Mouse (Mus musculus) heart, adult 2 months (tissue): ENCODE data around the gene Bahcc1. TPM values are rescaled to one million over a fixed set of nuclear protein-coding genes. Genes with fewer than 3 reads are reported as not detected.

Experiments used
- DNase-seq, 2 experiments: peaks; one replicate each; pipeline ENCODE4 v3.0.0; 2021
- H3K27ac ChIP-seq: fragments of 200-600 bp; 2 replicates; pipeline ENCODE4 v1.8.1; 2022
- H3K27me3 ChIP-seq: fragments of 200-500 bp; 2 replicates; pipeline ENCODE4 v1.6.1; 2012; ENCODE audit warnings: mild to moderate bottlenecking, low read length, inconsistent platforms, mixed read lengths; ENCODE audit not compliant: control insufficient read depth, insufficient read depth
- H3K36me3 ChIP-seq: fragments of 200-500 bp; 2 replicates; pipeline ENCODE4 v1.6.1; 2012; ENCODE audit warnings: low read length, inconsistent platforms; ENCODE audit not compliant: control insufficient read depth, insufficient read depth
- H3K4me1 ChIP-seq: fragments of 200-500 bp; 2 replicates; pipeline ENCODE4 v1.6.1; 2011; ENCODE audit warnings: low read length; ENCODE audit not compliant: control insufficient read depth, insufficient read depth
- H3K4me3 ChIP-seq: fragments of 200-600 bp; 2 replicates; pipeline ENCODE4 v1.8.1; 2022
- H3K79me2 ChIP-seq: fragments of 200-500 bp; replicated peaks from 2 replicates; pipeline ENCODE4 v1.6.1; 2012; ENCODE audit warnings: mild to moderate bottlenecking, inconsistent platforms, low read length, moderate library complexity, mixed read lengths; ENCODE audit not compliant: control insufficient read depth, insufficient read depth
- H3K9ac ChIP-seq: fragments of 200-500 bp; 2 replicates; pipeline ENCODE4 v1.6.1; 2012; ENCODE audit warnings: low read depth, mild to moderate bottlenecking, control low read depth, inconsistent platforms, low read length, mixed read lengths
- CTCF ChIP-seq: fragments of 200-600 bp; IDR thresholded peaks from 2 replicates; pipeline ENCODE4 v1.8.1; 2022; ENCODE audit warnings: antibody characterized with exemption, mild to moderate bottlenecking, moderate library complexity
- EP300 ChIP-seq: fragments of 200-500 bp; IDR thresholded peaks from 2 replicates; pipeline ENCODE4 v1.6.1; 2011; ENCODE audit warnings: low read depth, low read length, control low read depth; ENCODE audit not compliant: insufficient read depth
- POLR2A ChIP-seq: fragments of 200-500 bp; IDR thresholded peaks from 2 replicates; pipeline ENCODE4 v1.6.1; 2011; ENCODE audit warnings: mild to moderate bottlenecking, low read depth, low read length, control low read depth; ENCODE audit not compliant: insufficient read depth
- whole genome bisulfite sequencing: fragments of 180-500 bp; shearing (Covaris S2); methylation state at CpG from one replicate; pipeline ENCODE4 v1.1.7; 2018; 5-methylcytosine and 5-hydroxymethylcytosine counted together
- intact Hi-C: fragments of 180-260 bp; cut with DNase I; formaldehyde crosslinking; loops from one replicate; pipeline ENCODE4 v1.15.1; 2025
- polyA plus RNA-seq: library from polyadenylated mRNA; depleted of rRNA; stranded (reverse); fragments of >200 nt; gene quantifications from 2 replicates; pipeline ENCODE4 v1.2.3, GENCODE M21; 2012
- total RNA-seq, 2 experiments: library from RNA; stranded (reverse); gene quantifications; 2 replicates each; pipeline ENCODE4 v1.2.3; 2021

The Bahcc1 gene
- total and polyA plus RNA-seq, 3 experiments, result 5.4 to 9.7 (median 6.4) TPM

DNA sequence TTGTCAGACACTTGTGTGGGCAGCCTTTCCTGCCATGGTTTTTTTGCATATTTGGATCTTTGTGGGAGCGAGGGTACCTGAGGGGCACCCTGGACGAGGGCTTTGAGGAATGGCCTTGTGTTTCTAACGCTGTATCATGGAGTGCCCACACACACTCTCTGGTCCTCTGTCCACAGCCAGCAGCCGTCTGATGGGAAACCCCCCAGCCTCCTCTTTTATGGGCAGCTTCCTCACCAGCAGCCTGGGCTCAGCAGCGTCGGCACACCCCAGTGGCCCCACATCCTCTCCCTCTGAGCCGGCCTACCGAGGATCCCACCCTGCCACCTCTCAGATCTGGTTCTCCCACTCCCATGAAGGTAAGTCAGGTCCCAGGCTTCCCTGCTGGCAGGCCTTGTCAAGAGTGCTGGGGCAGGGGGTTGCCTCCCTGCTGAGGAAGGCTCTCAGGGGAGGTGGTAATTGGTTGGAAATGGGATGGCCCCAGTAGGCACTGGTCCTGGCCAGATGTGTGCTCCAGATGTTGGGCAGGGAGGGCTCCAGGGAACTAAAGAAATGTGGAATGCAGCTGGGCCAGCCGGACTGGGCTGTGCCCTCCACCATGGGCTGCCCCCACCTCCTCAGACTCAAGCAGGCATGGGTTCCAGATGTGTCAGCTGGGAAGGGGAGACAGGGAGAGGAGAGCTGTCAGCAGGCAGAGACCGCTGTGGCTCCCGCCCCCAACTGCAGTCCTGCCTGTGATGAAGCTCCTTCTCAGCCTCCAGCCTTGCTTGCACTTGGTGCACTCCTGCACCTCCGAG, 26.3 kb downstream of the Bahcc1 start:
- no peak overlapping the region for H3K27ac ChIP-seq
- no peaks in the 10 kb centered on the region for H3K27me3 ChIP-seq
- no peak for DNase-seq
- peaks cover 2% of the 10 kb centered on the region; the same call in 1 of the 2 replicates for H3K36me3 ChIP-seq
- H3K4me1 ChIP-seq, result peaks cover 47% of the 10 kb centered on the region
- intact Hi-C loops, result loop anchor here (5.0 kb wide), 1 partner anchor 117 kb away; no protein-coding TSS in a partner anchor
- WGBS, result 80% methylated on average over 12 of the region's 12 CpGs
- 0 out of 2 replicates have a peak, but pooled peaks cover 1% of the 10 kb centered on the region for H3K79me2 ChIP-seq
- TF ChIP-seq EP300 (no peak), CTCF (no peak)
- no peak overlapping the region for H3K9ac ChIP-seq
- no peak overlapping the region for H3K4me3 ChIP-seq

DNA sequence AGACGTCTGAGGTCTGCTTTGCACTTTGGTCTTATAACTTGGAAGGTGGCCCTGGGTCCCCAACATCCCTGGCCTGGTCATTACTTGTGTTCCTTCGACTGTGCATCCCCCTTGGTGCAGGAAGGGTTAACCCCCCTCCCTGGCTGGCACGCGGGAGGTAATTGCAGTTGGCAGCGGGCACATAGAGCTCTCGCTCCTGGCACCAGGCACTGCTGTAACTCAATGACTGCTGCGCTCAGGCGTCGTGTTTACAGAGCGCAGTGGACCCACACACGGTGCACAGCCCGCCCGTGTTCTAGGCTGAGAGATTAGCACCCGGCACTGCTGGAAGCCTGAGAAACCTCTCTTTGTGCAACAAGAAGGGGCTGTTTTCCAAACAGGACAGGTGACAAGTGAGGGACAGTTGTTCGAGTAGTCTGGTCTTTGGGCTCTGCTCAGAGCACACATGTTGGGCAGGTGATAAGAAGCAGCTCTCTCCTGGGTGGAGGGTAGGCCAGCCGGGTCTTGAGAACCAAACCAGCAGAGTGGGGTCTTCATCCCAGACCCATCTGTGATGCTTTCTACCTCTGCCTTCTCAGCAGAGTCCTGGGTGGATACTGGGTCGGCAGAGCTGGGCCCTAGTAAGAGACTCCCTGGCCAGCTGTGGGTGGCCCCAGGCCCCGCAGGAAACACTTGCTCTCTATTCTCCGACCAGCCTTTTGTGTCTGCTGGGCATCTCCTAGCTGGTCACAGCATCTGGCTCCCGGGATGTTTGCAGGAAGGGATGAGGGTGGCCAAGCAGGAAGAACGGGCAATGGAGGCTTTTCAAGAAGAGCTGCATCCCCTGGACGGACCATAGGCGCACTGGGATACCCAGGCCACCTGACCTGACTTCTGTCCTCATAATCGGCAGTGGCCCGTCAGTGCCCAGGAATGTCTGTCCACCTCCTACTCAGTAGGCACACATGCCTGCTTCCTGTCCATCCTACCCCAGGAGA, 27.3 kb downstream of the Bahcc1 start:
- TF ChIP-seq POLR2A (no peak), EP300 (no peak), CTCF (no peak)
- Histone ChIP-seq H3K27me3 (no peaks in the 10 kb centered on the region), H3K36me3 (peaks cover 2% of the 10 kb centered on the region; the same call in 1 of the 2 replicates), H3K79me2 (0 out of 2 replicates have a peak, but pooled peaks cover 1% of the 10 kb centered on the region), H3K4me1 (peaks cover 42% of the 10 kb centered on the region), H3K4me3 (no peak overlapping the region), H3K9ac (no peak overlapping the region), H3K27ac (no peak overlapping the region)
- intact Hi-C loops, result loop anchor here (5.0 kb wide), 1 partner anchor 118 kb away; no protein-coding TSS in a partner anchor
- no peak for DNase-seq
- WGBS, result 72% methylated on average over 25 of the region's 25 CpGs

DNA sequence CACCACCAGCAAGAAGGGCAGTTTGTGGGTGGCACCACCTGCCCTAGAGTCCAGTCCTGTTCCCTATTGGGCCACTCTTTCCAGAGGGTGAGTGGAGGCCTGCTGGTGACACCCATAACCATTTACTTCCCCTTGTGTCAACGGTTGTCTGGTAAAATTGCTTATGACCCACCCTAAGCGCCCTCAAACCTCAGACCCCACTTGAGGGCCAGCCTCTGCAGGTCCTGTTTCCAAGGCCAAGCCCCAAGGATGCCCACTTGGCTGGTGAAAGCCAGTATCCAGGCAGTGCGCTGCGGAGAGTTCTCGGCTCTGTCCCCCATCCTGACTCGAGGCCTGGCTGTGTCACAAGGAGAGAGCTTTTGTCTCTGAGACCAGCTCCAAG, 28.0 kb downstream of the Bahcc1 start:
- H3K27ac ChIP-seq, result no peak overlapping the region
- H3K79me2 ChIP-seq, result 0 out of 2 replicates have a peak, but pooled peaks cover 1% of the 10 kb centered on the region
- peaks cover 37% of the 10 kb centered on the region for H3K4me1 ChIP-seq
- no peak for TF ChIP-seq EP300
- no peak for TF ChIP-seq CTCF
- no peak for TF ChIP-seq POLR2A
- H3K4me3 ChIP-seq, result no peak overlapping the region
- no peaks in the 10 kb centered on the region for H3K27me3 ChIP-seq
- intact Hi-C loops, result no loop called here
- H3K9ac ChIP-seq, result no peak overlapping the region
- 87% methylated on average over 6 of the region's 6 CpGs for WGBS
- DNase-seq, result no peak
- H3K36me3 ChIP-seq, result no peaks in the 10 kb centered on the region

DNA sequence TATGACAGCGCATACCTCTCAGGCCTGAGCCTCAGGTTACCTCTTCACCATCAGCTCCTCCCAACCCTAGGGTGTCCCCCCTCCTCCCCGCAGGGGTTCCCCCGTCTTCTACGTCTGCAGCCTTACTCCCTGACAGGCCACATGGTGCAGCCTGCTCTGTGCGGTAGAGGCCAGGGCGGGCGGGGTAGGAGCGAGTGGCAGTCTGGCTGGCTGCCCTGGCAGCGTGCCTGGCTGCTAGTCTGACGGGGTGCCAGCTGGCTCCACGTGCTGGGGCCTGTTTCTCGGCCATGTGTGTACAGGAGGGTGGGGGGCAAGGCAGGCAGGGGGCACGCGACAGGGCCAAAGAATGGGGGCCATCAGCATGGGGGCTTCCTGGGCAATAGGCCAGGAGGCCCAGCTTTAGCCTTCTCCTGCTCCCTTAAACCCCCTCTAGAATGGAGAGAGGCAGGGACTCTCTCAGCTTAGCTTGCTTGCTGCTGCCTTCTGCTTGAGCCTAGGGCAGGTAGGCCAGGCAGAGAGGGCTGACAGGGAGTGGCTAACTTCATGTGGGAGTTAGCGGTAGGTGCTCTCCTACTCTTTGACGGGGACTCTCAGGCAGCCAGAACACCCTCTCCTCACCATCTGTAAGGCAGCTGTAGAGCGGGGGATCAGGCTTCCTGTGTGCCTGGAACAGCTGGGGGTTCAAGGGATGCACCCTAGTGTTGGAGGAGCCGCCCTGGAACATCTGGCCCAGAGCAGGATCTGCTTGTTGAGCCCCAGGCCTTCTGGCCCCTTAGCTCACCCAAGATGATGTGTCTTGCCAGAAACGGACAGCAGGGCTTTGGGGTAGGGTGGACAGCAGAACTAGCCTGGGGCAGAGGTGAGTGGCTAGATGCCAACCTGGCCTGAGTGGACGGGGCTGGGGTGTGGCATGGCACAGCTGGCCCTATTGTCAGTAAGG, 28.9 kb downstream of the Bahcc1 start:
- Histone ChIP-seq H3K36me3 (no peaks in the 10 kb centered on the region), H3K4me1 (peaks cover 38% of the 10 kb centered on the region), H3K79me2 (0 out of 2 replicates have a peak, but pooled peaks cover 1% of the 10 kb centered on the region), H3K27ac (peak overlapping the region; percentile 33; the same call in 1 of the 2 replicates), H3K4me3 (no peak overlapping the region), H3K9ac (no peak overlapping the region), H3K27me3 (no peaks in the 10 kb centered on the region)
- WGBS, result 14% methylated on average over 20 of the region's 20 CpGs
- TF ChIP-seq EP300 (0 out of 2 replicates have a peak, but pooled peaks have one; percentile 21), CTCF (no peak), POLR2A (no peak)
- peak; percentile 94 to 96 for DNase-seq
- intact Hi-C loops, result loop anchor here (1.0 to 2.0 kb wide), 2 partner anchors 23 to 45 kb away; no protein-coding TSS in a partner anchor

DNA sequence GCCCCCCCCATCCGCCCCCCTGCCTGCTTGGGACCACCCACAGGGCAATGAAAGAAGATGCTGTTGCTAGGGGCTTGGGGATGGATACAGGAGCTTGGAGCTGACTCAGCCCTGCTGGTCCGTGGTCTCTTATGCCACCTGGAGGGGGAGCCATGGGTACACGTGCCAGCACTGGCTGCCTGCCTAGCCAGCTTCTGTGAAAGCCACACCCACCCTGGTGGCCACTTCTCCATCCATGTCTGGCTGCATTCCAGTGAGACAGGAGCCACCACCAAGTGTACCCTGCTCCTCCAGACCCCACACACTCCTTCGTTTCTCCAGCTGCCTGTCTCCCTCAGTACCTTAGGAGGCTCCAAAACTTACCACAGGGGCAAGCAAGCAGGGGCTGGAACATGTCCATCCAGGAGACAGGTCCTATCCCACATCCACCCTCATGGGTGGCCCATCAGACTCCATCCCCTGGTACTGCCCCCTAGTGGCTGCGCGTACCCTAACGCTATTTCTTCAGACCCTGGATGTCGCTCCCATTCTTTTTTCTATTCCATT, 29.7 kb downstream of the Bahcc1 start:
- TF ChIP-seq POLR2A (no peak), CTCF (peak; percentile 84), EP300 (0 out of 2 replicates have a peak, but pooled peaks have one; percentile 30)
- 0 out of 2 replicates have a peak, but pooled peaks cover 1% of the 10 kb centered on the region for H3K79me2 ChIP-seq
- H3K27ac ChIP-seq, result no peak overlapping the region; the same call in 1 of the 2 replicates
- no peak overlapping the region for H3K9ac ChIP-seq
- WGBS, result 23% methylated on average over 8 of the region's 8 CpGs
- H3K27me3 ChIP-seq, result no peaks in the 10 kb centered on the region
- H3K36me3 ChIP-seq, result no peaks in the 10 kb centered on the region
- no peak overlapping the region for H3K4me3 ChIP-seq
- peaks cover 30% of the 10 kb centered on the region for H3K4me1 ChIP-seq
- peak; percentile 82 to 83 for DNase-seq
- intact Hi-C loops, result loop anchor here (1.0 to 2.0 kb wide), 2 partner anchors 24 to 44 kb away; no protein-coding TSS in a partner anchor
